Mouse (Mus musculus): ENCODE results near the gene Cdrt4.

GRCm38 (mm10) chr11:62919946-62920742 lies 30.8 kb upstream of the Cdrt4 start:
- no peak for TF ChIP-seq GATA1 (IDR thresholded peaks at IDR 0.05; ENCODE audit: low read length)
- no peak for TF ChIP-seq TAL1 (IDR thresholded peaks at IDR 0.05; ENCODE audit: low read length)
